Mouse (Mus musculus) heart, postnatal 0 days (tissue): ENCODE results near the gene Camk2g.

ENCODE experiments used
- CTCF ChIP-seq: IDR thresholded peaks from 2 replicates; pipeline ENCODE4 v1.5.1; 2016; ENCODE audit warnings: antibody characterized with exemption, control low read depth, low read depth
- EP300 ChIP-seq: IDR thresholded peaks from 2 replicates; pipeline ENCODE4 v1.6.1; 2016; ENCODE audit warnings: antibody characterized with exemption, low read depth

GRCm38 (mm10) chr14:20792243-20792921, 1.5 kb downstream of the Camk2g start:
- TF ChIP-seq CTCF (no peak), EP300 (no peak)
